Mouse (Mus musculus): Measurements from ENCODE around the gene Emx2.

DNA sequence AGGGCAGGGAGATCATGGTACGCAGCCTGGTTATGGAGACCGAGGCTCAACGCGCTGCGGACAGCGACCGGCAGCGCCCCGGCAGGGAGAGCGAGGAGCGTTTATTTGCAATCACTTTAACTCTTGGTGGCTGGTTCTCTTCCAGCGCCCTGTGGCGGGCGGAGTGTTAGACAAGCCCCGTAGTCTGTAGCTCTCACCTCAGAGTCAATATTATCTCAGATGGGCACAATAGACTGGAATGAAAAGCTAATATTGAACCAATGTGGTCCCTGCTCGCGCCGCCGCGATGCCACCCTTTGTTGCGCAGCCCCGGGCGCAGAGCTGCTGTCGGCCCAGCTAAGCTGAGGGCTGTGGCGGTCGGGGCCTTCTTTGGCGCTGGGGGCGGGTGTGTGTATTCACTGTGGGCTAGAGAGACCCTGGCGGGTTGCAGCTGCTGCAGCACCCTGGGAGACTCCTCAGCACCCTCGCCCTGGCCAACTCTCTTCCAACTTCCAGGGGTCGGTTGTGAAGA is 6.7 kb upstream of the Emx2 start:
- TF ChIP-seq CTCF (IDR thresholded peaks at IDR 0.05; ENCODE audit: control insufficient read depth, insufficient read depth, insufficient read length) = no peak
- TF ChIP-seq MAX (IDR thresholded peaks at IDR 0.05) = no peak
